Mouse (Mus musculus) cerebellum, adult 2 months (tissue): ENCODE measurements around the gene C1qtnf2.

ENCODE experiments used
- CTCF ChIP-seq: fragments of 200-500 bp; IDR thresholded peaks from 2 replicates; pipeline ENCODE4 v1.5.1; 2011; ENCODE audit warnings: low read depth, mild to moderate bottlenecking, control low read depth, low read length, moderate library complexity, borderline replicate concordance; ENCODE audit not compliant: insufficient read depth
- POLR2A ChIP-seq: fragments of 200-500 bp; IDR thresholded peaks from 2 replicates; pipeline ENCODE4 v1.6.1; 2011; ENCODE audit warnings: low read length, control low read depth, borderline replicate concordance; ENCODE audit not compliant: insufficient read depth

GRCm38 (mm10) chr11:43509878-43510277, 35.8 kb downstream of the C1qtnf2 start:
- TF ChIP-seq CTCF (no peak), POLR2A (no peak)
